Mouse (Mus musculus) retina, adult 2 months (tissue): Measurements from ENCODE around the gene Smg6.

Experiments
- DNase-seq: peaks from one replicate; pipeline ENCODE4 v3.0.0-alpha.2; 2012; ENCODE audit warnings: low read depth, low spot score

Gene Smg6

GRCm38 (mm10) chr11:75108909-75109308 lies 183.3 kb downstream of the Smg6 start:
- DNase-seq = no peak

- DNase-seq = no peak
Measured at GRCm38 (mm10) chr11:75116379-75116778, 190.8 kb downstream of the Smg6 start.

GRCm38 (mm10) chr11:75118141-75118540 lies 192.5 kb downstream of the Smg6 start:
- no peak for DNase-seq

- DNase-seq = no peak
Measured at GRCm38 (mm10) chr11:75119298-75119697, 193.7 kb downstream of the Smg6 start.

GRCm38 (mm10) chr11:75119841-75120240 lies 194.2 kb downstream of the Smg6 start:
- no peak for DNase-seq

- no peak for DNase-seq
Measured at GRCm38 (mm10) chr11:75121348-75121747, 195.7 kb downstream of the Smg6 start.

GRCm38 (mm10) chr11:75124406-75124805 lies 198.8 kb downstream of the Smg6 start:
- DNase-seq = no peak

GRCm38 (mm10) chr11:75126384-75126783 lies 200.8 kb downstream of the Smg6 start:
- DNase-seq = no peak

- no peak for DNase-seq
Measured at GRCm38 (mm10) chr11:75129481-75129880, 203.9 kb downstream of the Smg6 start.

GRCm38 (mm10) chr11:75131300-75131699 lies 205.7 kb downstream of the Smg6 start:
- DNase-seq = no peak

GRCm38 (mm10) chr11:75132278-75132677 lies 206.7 kb downstream of the Smg6 start:
- DNase-seq = no peak

- DNase-seq = no peak
Measured at GRCm38 (mm10) chr11:75133391-75133790, 207.8 kb downstream of the Smg6 start.

GRCm38 (mm10) chr11:75133951-75134350 lies 208.3 kb downstream of the Smg6 start:
- no peak for DNase-seq

GRCm38 (mm10) chr11:75134485-75135068 lies 209.0 kb downstream of the Smg6 start:
- DNase-seq = no peak

GRCm38 (mm10) chr11:75135358-75135757 lies 209.7 kb downstream of the Smg6 start:
- DNase-seq = no peak

- no peak for DNase-seq
Measured at GRCm38 (mm10) chr11:75136666-75137398, 211.2 kb downstream of the Smg6 start.

GRCm38 (mm10) chr11:75139122-75139963 lies 213.7 kb downstream of the Smg6 start:
- DNase-seq = no peak

- no peak for DNase-seq
Measured at GRCm38 (mm10) chr11:75140431-75140830, 214.8 kb downstream of the Smg6 start.

- DNase-seq = no peak
Measured at GRCm38 (mm10) chr11:75141038-75141437, 215.4 kb downstream of the Smg6 start.

- DNase-seq = no peak
Measured at GRCm38 (mm10) chr11:75141913-75142312, 216.3 kb downstream of the Smg6 start.

- DNase-seq = no peak
Measured at GRCm38 (mm10) chr11:75142749-75143148, 217.1 kb downstream of the Smg6 start.

- no peak for DNase-seq
Measured at GRCm38 (mm10) chr11:75145841-75146240, 220.2 kb downstream of the Smg6 start.
